Mouse (Mus musculus) liver, postnatal 0 days (tissue): Measurements from ENCODE around the gene Scml4.

Experiments used
- CTCF ChIP-seq: sonication (generic); IDR thresholded peaks from 2 replicates; pipeline ENCODE4 v1.5.1; 2016; ENCODE audit warnings: antibody characterized with exemption, low read depth
- EP300 ChIP-seq: IDR thresholded peaks from 2 replicates; pipeline ENCODE4 v1.6.1; 2016; ENCODE audit warnings: antibody characterized with exemption, low read depth, mild to moderate bottlenecking

- TF ChIP-seq CTCF, result no peak
- no peak for TF ChIP-seq EP300
These were observed 72.8 kb downstream of the Scml4 start for GRCm38 (mm10) chr10:42932862-42933480.
